Mouse (Mus musculus) cerebellum, adult 8-10 months (tissue): ENCODE data around the gene Ggt5.

Experiments
- DNase-seq: peaks from one replicate; pipeline ENCODE4 v3.0.0; 2022

The Ggt5 gene

GRCm38 (mm10) chr10:75657772-75658171 lies 68.6 kb downstream of the Ggt5 start:
- DNase-seq, result no peak

- DNase-seq, result no peak
These were observed 72.2 kb downstream of the Ggt5 start for GRCm38 (mm10) chr10:75661381-75661780.

GRCm38 (mm10) chr10:75661876-75662275 lies 72.7 kb downstream of the Ggt5 start:
- no peak for DNase-seq

- peak; percentile 85 for DNase-seq
These were observed 73.4 kb downstream of the Ggt5 start for GRCm38 (mm10) chr10:75662575-75662974.

- no peak for DNase-seq
These were observed 75.6 kb downstream of the Ggt5 start for GRCm38 (mm10) chr10:75664673-75665270.

- peak; percentile 55 for DNase-seq
These were observed 77.4 kb downstream of the Ggt5 start for GRCm38 (mm10) chr10:75666451-75667030.
